Comparison of ENCODE assay signal across 20 mouse cellular contexts in the genomic region with DNA sequence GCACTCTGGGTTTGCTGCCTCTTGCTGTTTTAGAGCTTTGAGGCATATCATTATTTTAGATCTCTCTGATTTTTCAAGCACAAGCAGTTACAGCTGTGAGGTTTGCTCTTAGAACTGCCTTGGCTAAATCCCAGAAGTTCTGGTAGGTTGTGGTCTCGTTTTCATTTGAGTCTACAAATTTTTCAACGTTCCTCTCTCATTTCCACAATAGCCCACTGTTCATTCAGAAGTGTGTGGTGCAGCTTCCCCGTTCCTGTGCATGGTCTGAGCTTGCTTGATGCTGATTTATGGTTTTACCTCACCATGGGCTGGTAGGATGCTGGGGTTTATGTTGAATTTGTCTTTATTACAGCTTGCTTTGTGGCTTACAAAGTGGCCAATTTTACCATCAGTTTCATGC.
"Had no signal": no experiment of that assay in that cellular context is flagged by ENCODE, and none has a peak within 500 bp of the region (broad histone marks: within the 10 kb centered on the region; RNA-seq: fewer than 3 reads in every experiment).

No protein-coding gene starts in this region.

- H3K4me3 ChIP-seq: left cerebral cortex, adult 2 months; limb, embryonic 12.5 days; liver, embryonic 13.5 days; midbrain, embryonic 10.5 days; midbrain, embryonic 13.5 days; myocyte; neural tube, embryonic 13.5 days had no signal

- H3K27me3 ChIP-seq: limb, embryonic 12.5 days; liver, embryonic 13.5 days; midbrain, embryonic 13.5 days; neural tube, embryonic 13.5 days had no signal

- ATAC-seq: intestine, embryonic 16.5 days; midbrain, embryonic 13.5 days; midbrain, embryonic 16.5 days had no signal

- DNase-seq: kidney, adult 18-20 months; kidney, postnatal 10 days; kidney, postnatal 36 days; layer of hippocampus, postnatal 36 days; liver, embryonic 13.5 days; lung, adult 2 months; lung, postnatal 14 days; retina, postnatal 1 day; right cerebral cortex, postnatal 25 days; thymus, adult 18-20 months; thymus, postnatal 36 days had no signal

- H3K4me2 ChIP-seq: limb, embryonic 12.5 days; liver, embryonic 13.5 days; midbrain, embryonic 13.5 days; neural tube, embryonic 13.5 days had no signal

- H3K9ac ChIP-seq: limb, embryonic 12.5 days; liver, embryonic 13.5 days; midbrain, embryonic 13.5 days; neural tube, embryonic 13.5 days had no signal

- H3K27ac ChIP-seq: left cerebral cortex, adult 2 months; limb, embryonic 12.5 days; liver, embryonic 13.5 days; macrophage; midbrain, embryonic 10.5 days; midbrain, embryonic 13.5 days; neural tube, embryonic 13.5 days had no signal

- H3K9me3 ChIP-seq: limb, embryonic 12.5 days; liver, embryonic 13.5 days; midbrain, embryonic 10.5 days; neural tube, embryonic 13.5 days had no signal

- H3K36me3 ChIP-seq: liver, embryonic 13.5 days; midbrain, embryonic 10.5 days; midbrain, embryonic 13.5 days; neural tube, embryonic 13.5 days had no signal

- H3K4me1 ChIP-seq: liver, embryonic 13.5 days; midbrain, embryonic 10.5 days; midbrain, embryonic 13.5 days; neural tube, embryonic 13.5 days had no signal
